Mouse (Mus musculus) C2C12 (cell line): Measurements from ENCODE around the gene H2-Ab1. TPM values are rescaled to one million over a fixed set of nuclear protein-coding genes. Genes with fewer than 3 reads are reported as not detected.

Experiments used
- H3K27me3 ChIP-seq: one replicate; pipeline ENCODE4 v1.6.1; 2011; ENCODE audit not compliant: control insufficient read depth, insufficient read depth, insufficient read length
- H3K36me3 ChIP-seq: one replicate; pipeline ENCODE4 v1.6.1; 2011; ENCODE audit not compliant: control insufficient read depth, insufficient read depth
- H3K4me3 ChIP-seq: one replicate; pipeline ENCODE4 v1.5.1; 2011; ENCODE audit warnings: mild to moderate bottlenecking, control low read depth; ENCODE audit not compliant: poor library complexity, insufficient read depth, severe bottlenecking
- H3K79me2 ChIP-seq: one replicate; pipeline ENCODE4 v1.6.1; 2011; ENCODE audit not compliant: control insufficient read depth, insufficient read depth
- H3K79me3 ChIP-seq: one replicate; pipeline ENCODE4 v1.6.1; 2011; ENCODE audit warnings: low read depth, control low read depth
- H3ac ChIP-seq: one replicate; pipeline ENCODE3; 2011; ENCODE audit warnings: low read depth; ENCODE audit not compliant: control insufficient read depth, insufficient read length
- CEBPB ChIP-seq: IDR thresholded peaks from one replicate; pipeline ENCODE4 v1.6.1; 2011; ENCODE audit warnings: low read depth, mild to moderate bottlenecking, control low read depth, moderate library complexity
- CTCF ChIP-seq: IDR thresholded peaks from one replicate; pipeline ENCODE4 v1.5.1; 2011; ENCODE audit not compliant: control insufficient read depth, insufficient read depth, insufficient read length
- FOSL1 ChIP-seq: IDR thresholded peaks from one replicate; pipeline ENCODE4 v1.8.0; 2011; ENCODE audit warnings: mild to moderate bottlenecking, low read length; ENCODE audit not compliant: poor library complexity, insufficient read depth, severe bottlenecking
- MAX ChIP-seq: IDR thresholded peaks from one replicate; pipeline ENCODE4 v1.6.1; 2011; ENCODE audit warnings: mild to moderate bottlenecking, control low read depth
- MYOD1 ChIP-seq: IDR thresholded peaks from one replicate; pipeline ENCODE4 v1.6.1; 2011; ENCODE audit warnings: low read depth; ENCODE audit not compliant: control insufficient read depth, insufficient read length
- MYOG ChIP-seq: IDR thresholded peaks from one replicate; pipeline ENCODE4 v1.6.1; 2011; ENCODE audit not compliant: control insufficient read depth, insufficient read length; ENCODE audit errors: extremely low read depth
- USF1 ChIP-seq: IDR thresholded peaks from one replicate; pipeline ENCODE4 v1.6.1; 2011; ENCODE audit warnings: low read depth, mild to moderate bottlenecking, control low read depth, moderate library complexity
- polyA plus RNA-seq: library from polyadenylated mRNA; unstranded; fragments of >200 nt; fragmentation: generic; extraction: Trizol; gene quantifications from one replicate; pipeline ENCODE4 v1.2.1, GENCODE M21; 2012; ENCODE audit warnings: missing spikeins

Gene H2-Ab1
- polyA plus RNA-seq, 1 experiment, result not detected

GRCm38 (mm10) chr17:34301670-34302190, 44.2 kb downstream of the H2-Ab1 start:
- Histone ChIP-seq H3K36me3 (no peaks in the 10 kb centered on the region), H3K79me3 (no peaks in the 10 kb centered on the region), H3K4me3 (no peak overlapping the region), H3ac (no peak overlapping the region), H3K79me2 (no peaks in the 10 kb centered on the region), H3K27me3 (peaks cover 9% of the 10 kb centered on the region)
- TF ChIP-seq MYOD1 (no peak), USF1 (no peak), MYOG (no peak), MAX (no peak), CTCF (no peak), FOSL1 (no peak), CEBPB (no peak)

DNA sequence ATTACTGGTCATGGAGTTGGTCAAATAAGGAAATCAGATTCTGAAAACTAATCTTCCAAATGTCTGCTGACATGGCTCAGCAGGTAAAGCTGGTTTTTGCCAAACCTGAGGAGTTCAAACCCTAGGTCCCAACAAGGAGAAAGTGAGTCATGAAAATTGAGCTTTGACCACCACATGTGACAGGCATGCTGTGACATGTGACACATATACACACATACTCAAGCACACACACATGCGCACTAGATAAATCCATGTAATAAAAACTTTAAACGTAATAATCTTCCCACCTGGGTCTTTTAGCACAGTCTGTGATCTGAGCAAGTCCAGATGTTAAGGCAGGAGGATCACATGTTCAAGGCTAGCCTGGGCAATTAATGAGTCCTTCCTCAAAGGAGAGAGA, 46.3 kb downstream of the H2-Ab1 start:
- H3K79me2 ChIP-seq, result no peaks in the 10 kb centered on the region
- TF ChIP-seq MAX, result no peak
- TF ChIP-seq USF1, result no peak
- no peak for TF ChIP-seq MYOG
- TF ChIP-seq FOSL1, result no peak
- no peak for TF ChIP-seq CTCF
- TF ChIP-seq CEBPB, result no peak
- TF ChIP-seq MYOD1, result no peak
- H3ac ChIP-seq, result no peak overlapping the region
- H3K4me3 ChIP-seq, result no peak overlapping the region
- H3K36me3 ChIP-seq, result no peaks in the 10 kb centered on the region
- H3K79me3 ChIP-seq, result no peaks in the 10 kb centered on the region
- H3K27me3 ChIP-seq, result peaks cover 9% of the 10 kb centered on the region

DNA sequence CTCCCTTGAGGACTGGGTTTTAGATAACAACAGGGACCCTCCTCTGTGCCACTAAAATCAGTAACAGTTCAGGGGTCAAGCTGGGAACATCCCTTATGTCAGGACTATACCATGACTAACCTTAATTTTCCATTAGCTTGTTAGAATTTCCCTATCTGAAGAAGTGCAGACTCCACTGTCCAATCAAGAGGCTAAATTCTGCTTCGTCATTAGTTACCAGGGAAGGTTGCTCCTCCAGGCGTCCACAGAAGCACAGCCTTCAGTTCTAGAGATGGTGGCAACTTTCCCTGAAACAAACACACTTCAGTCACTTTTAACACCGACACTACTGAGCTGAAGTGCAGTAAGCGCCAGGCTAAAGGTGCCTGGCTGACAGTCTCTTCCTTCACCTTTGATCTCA, 47.3 kb downstream of the H2-Ab1 start:
- H3K4me3 ChIP-seq, result no peak overlapping the region
- no peaks in the 10 kb centered on the region for H3K79me3 ChIP-seq
- no peaks in the 10 kb centered on the region for H3K79me2 ChIP-seq
- H3ac ChIP-seq, result no peak overlapping the region
- peaks cover 10% of the 10 kb centered on the region for H3K27me3 ChIP-seq
- no peak for TF ChIP-seq MYOD1
- no peak for TF ChIP-seq CTCF
- no peaks in the 10 kb centered on the region for H3K36me3 ChIP-seq

- no peaks in the 10 kb centered on the region for H3K79me3 ChIP-seq
- TF ChIP-seq MYOG (no peak), FOSL1 (no peak), USF1 (no peak), MYOD1 (no peak), CTCF (no peak), MAX (no peak)
- no peaks in the 10 kb centered on the region for H3K79me2 ChIP-seq
- H3K4me3 ChIP-seq, result no peak within 1 kb of the TSS
- H3K27me3 ChIP-seq, result peaks cover 13% of the 10 kb centered on the region
- no peak within 1 kb of the TSS for H3ac ChIP-seq
- H3K36me3 ChIP-seq, result no peaks in the 10 kb centered on the region
These were observed 48.0 kb downstream of the H2-Ab1 start, which contains the start of gene H2-Eb1 for GRCm38 (mm10) chr17:34305380-34306030. Gene H2-Eb1 (plus strand): TSS chr17:34305867.

GRCm38 (mm10) chr17:34306407-34306806, 48.9 kb downstream of the H2-Ab1 start:
- Histone ChIP-seq H3K79me2 (no peaks in the 10 kb centered on the region), H3K4me3 (no peak overlapping the region), H3K79me3 (no peaks in the 10 kb centered on the region), H3K27me3 (peaks cover 11% of the 10 kb centered on the region), H3ac (no peak overlapping the region), H3K36me3 (no peaks in the 10 kb centered on the region)
- TF ChIP-seq MYOG (no peak), CEBPB (no peak), USF1 (no peak), CTCF (no peak), MAX (no peak), FOSL1 (no peak), MYOD1 (no peak)

GRCm38 (mm10) chr17:34307216-34307615, 49.7 kb downstream of the H2-Ab1 start:
- H3K79me2 ChIP-seq, result no peaks in the 10 kb centered on the region
- no peaks in the 10 kb centered on the region for H3K79me3 ChIP-seq
- TF ChIP-seq CTCF (no peak), CEBPB (no peak), MYOD1 (no peak), FOSL1 (no peak), MYOG (no peak), MAX (no peak), USF1 (no peak)
- H3K36me3 ChIP-seq, result no peaks in the 10 kb centered on the region
- H3K4me3 ChIP-seq, result no peak overlapping the region
- no peak overlapping the region for H3ac ChIP-seq
- peaks cover 8% of the 10 kb centered on the region for H3K27me3 ChIP-seq
